Mouse (Mus musculus) gastrocnemius, adult 8-10 months (tissue): ENCODE results near the gene Nlgn3. TPM values are rescaled to one million over a fixed set of nuclear protein-coding genes. Genes with fewer than 3 reads are reported as not detected.

Source experiments
- DNase-seq, 2 experiments: peaks; one replicate each; pipeline ENCODE4 v3.0.0; 2022; ENCODE audit warnings: low spot score in 2 of 2
- total RNA-seq, 4 experiments: library from RNA; stranded (reverse); gene quantifications; 2 replicates each; pipeline ENCODE4 v1.2.4; 2022

Nlgn3 gene
- total RNA-seq: under 1 TPM in 2 of 4 experiments, not detected in 2; 0.03 to 0.18 TPM

DNA sequence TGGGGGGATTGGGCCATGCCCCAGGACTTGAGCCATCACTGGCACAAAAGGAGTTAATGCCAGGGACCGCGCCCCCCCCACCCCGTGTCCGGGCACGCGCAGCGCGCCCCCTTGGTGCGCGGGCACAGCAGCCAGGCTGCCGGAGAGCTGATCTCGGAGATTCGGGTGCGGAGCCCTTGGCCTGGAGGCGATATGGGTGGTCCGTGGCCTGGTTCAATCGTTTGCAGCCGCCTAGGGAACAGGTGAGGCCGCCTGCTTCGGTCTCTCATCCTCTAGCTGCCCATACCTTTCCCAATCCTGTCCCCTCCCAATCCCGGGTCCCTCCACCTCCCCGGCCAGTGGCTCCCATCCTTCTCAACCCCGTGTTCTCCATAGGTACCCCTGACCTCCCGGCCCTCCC is at the start of gene Nlgn3:
TSS of gene Nlgn3 (plus strand) at position 114 of the 400 bp plus-strand sequence.
- DNase-seq: no peak

DNA sequence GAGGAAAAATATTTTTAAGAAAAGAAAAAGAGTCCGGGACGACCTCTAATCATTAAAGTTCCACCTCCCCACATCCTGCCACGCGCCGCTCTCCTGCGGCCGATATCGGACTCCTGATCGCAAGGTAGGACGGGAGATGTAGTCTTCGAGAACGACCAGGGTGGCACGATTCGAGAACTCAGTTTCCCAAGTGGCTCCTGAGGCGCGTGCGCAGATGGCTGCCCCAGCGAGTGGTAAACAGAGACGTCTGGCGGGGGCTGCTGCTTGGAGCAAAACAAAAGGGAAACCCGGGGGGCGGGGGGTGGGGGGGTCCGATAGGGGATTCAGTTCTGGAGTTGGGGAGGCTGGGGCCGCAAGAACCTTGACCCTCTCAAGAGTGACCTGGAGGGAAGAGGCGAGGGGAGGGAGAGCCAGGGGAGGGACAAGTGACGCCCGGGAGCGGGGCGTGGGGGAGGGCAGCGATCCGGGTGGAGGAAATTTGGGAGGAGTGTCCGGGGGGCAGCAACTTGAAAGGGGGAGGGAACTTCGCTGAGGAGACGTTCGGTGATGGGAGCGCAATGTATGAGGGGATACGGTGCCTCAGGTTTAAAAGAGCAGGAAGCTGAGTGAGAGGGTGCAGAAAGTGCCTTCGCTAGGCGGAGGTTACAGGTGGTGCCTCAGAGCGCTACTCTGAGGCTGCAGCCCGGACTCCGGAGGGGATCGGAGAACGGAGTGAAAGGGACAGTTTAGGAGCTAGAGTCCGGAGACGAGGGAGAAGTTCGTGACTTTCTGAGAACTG is 44.8 kb upstream of the Nlgn3 start, which contains the start of gene Foxo4:
TSS of gene Foxo4 (plus strand) at position 577 of the 778 bp plus-strand sequence.
- DNase-seq: peak; percentile 77 to 84

DNA sequence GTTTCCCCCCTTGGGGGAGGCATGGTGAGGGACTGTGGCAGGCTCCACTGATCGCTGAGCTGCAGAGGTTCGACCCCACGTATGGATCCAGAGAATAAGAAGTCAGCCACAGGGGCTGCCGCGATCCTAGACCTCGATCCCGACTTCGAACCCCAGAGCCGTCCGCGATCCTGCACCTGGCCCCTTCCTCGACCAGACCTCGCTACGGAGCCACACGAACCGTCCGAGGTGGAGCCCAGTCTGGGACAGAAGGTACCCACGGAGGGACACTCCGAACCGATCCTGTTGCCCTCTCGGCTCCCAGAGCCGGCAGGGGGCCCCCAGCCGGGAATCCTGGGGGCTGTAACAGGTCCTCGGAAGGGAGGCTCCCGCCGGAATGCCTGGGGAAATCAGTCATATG is 44.2 kb upstream of the Nlgn3 start:
- no peak for DNase-seq

DNA sequence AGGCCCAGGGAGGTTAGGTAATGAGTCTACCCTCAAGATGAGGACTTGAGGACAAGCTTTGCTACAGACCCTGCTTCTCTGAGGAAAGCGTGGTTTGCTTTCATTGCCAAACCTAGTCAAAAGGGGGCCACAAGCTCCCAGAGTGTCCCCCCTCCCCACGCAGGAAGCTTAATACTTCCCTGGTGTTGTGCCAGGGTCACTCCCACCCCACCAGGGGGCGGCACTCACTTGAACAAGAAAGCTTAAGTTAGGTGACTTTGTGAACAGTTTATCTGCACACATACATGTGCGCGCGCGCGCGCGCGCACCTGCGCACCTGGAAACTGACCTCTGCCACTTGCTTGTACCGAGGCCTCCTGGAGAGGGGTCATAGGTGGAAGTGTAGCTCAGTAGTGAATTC is 42.4 kb upstream of the Nlgn3 start:
- DNase-seq: no peak

DNA sequence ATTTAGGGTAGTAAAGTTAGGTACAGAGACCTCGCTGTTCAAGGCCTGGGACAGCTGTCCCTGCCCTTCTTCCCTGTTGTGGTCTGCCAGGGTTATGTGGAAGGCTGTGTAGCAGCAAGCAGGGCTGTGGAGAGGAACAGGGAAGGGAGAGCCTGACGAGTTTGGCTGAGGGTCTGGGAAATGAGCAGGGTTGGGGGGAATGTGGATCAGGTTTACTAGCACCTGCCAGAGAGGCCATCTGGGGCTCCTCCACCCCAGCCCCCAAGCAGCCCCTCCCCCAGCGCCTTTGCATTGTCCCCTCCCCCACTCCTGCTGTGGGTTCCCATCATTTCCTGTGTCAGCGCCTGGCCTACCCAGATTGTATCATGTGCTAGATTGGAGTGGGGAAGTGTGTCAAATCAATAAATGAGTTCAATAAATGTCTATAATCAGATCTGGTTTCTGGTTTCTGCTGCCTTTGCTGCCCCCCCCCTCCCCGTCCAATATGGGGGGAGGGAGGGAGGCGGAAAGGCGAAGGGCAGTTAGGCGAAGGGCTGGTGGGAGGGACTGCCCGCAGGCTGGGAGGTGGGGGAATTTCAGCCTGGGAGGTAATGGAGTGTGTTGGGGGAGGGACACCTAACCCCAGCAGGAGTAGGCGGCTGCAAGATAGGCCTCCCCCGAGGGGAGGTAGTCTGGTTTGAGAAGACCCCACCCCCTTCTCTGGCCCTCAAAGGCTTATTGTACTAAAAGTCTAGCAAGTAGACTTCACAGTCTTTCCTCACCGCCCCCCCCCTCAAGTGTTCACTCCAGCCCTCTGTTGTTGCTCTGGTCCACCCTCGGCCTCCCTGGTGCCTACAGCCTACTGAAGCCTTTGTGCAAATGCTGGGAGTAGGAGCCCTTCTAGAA is 38.3 kb upstream of the Nlgn3 start:
- no peak for DNase-seq

DNA sequence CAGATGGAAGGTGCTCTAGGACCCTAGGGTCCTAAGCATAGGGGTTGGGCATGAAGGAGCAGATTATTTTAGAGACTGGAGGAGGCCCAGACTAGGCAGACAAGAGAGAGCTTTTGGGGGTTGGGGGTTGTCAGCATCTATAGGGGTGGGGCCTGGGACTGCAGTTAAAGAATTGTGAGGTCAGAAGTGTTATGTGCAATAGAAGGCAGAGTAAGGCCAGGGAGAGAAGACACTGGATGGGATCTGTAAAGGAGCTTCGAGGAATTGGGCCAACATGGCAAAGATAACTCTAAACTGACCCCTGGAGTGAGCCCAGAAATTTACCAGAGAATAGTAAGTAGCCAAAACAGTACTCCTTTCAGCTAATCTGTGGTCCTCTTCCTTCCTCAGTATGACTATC is 35.1 kb upstream of the Nlgn3 start, which contains the start of gene Gm614:
TSS of gene Gm614 (minus strand) at position 101 of the 400 bp plus-strand sequence.
- no peak for DNase-seq

DNA sequence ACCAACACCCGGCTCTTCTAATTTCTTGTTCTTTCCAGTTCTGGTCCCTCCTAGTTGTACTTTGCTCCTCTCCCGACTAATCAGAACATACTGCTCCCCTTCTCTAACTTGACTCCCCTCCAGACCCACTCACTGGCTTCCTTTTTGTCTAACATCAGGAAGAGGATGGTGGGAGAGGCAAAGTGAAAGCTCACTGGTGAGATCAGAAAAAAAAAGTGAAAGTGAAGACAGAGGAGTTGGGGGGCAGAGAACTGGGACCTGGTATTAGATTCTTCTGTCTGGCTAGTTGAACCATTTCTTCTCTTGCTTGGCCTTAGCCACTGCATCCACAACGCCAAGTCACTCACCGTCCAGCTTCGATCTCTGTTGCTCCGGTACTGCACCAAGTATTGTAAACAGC is 32.3 kb upstream of the Nlgn3 start:
- DNase-seq: no peak

DNA sequence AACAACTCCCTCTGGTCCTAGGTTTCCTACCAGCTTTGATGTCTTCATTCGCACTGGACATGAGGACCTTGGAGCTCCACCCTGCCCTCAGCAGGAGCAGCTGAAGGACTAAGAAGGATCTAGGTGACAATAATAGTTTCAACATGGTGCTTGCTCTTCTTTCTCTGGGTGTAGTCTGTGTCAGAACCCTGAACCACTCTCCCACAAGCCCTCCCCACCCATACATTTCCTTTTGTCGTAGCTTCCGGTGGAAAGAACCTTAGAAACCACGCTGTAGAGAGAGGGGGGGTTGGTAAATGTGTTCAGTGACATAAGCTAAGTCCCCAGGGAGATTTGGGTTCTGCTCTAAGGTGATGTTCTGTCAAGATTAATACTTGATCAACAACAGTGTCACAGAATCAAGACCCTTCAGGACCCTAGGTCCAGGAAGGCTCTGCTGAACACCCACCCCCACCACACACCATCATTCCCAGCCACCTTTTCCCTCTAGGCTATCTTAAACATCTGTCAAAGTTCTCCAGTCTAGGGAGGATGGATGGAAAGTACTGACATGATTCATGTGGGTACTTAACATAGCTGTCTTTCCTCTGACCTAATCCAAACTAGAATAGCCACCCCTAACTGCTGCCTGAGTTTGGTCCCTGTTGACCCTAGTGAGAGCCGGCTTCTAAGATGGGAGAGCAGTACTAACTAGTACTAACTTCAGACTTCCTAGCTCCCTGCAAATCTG is 30.8 kb upstream of the Nlgn3 start, which contains the start of gene Il2rg:
TSS of gene Il2rg (minus strand) at position 231 of the 730 bp plus-strand sequence.
- DNase-seq: no peak

DNA sequence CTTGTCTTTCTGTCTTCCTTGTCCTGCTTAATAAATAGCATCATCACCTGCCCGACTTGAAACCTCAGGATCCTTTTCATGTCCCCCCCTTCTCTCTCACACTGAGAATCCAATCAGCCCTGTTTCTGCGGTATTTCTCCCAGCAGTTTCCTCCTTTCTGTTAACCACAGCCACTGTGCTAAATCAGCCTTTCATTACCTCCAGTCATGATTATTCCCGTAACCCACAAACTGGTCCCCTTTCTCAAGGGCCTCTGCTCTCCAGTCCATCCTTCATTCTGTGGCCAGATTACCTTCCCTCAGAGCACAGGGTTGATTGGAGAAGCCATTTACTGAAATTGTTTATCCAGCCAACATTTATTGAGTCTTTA is 30.2 kb upstream of the Nlgn3 start, which contains the start of gene Gm20489:
TSS of gene Gm20489 (minus strand) at position 269 of the 370 bp plus-strand sequence.
- no peak for DNase-seq

DNA sequence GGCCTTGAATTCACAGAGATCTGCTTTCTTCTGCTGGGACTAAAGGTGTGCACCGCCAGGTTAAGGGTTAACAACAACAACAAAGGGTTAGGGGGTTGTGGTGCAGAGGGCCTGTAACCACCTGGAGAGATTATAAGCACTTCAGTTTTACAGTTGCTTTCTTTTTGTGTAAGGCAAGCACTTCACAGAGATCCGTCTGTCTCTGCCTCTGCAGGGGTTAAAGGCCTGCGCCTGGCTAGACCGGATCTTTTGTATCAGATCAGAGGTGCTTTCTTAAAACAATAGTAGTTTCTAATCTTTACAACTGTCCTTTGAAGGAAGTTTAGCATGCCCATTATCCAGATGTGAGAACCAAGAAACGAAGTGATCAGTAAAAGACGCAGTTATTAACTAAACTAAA is 25.6 kb upstream of the Nlgn3 start:
- DNase-seq: no peak

DNA sequence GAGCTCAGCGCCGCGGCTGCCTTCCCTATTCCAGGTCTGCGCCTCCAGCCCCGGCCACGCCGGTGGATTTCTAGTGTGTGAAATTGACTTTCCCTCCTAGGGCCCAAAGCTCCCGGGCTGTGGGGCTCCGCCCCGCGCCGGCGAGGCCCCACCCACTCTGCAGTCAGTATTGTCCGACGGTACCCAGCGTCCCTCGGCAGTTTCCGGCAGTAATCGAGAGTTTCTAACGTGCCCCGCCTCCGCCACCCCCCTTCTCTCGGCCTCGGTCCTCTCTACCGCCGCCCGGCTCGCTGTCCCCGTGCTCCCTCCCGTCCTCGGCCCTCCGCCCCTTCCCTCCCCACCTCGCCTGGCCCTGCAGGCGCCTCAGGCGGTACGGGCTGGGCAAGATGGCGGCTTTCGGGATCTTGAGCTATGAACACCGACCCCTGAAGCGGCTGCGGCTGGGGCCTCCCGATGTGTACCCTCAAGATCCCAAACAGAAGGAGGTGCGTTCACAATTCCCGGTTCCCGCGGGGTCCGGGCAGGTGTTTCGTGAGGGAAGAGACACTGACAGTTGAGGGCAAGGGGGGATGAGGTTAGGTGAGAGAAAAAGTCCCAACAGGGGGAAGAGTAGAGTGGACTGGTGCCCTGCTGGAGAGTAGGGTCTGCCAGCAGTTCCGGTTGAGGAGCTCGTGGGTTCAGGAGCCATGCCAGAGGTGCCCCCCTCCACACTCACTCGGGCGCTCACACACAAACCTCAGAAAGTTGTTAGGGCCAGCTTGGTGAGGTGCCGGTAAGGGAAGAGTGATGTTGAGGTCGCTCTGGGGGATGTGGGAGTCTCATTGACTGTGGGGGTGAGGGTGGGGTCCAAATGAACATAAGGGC is 24.9 kb upstream of the Nlgn3 start, which contains the start of gene Med12:
TSS of gene Med12 (plus strand) at position 156 of the 864 bp plus-strand sequence.
- DNase-seq: peak; percentile 84 to 89

DNA sequence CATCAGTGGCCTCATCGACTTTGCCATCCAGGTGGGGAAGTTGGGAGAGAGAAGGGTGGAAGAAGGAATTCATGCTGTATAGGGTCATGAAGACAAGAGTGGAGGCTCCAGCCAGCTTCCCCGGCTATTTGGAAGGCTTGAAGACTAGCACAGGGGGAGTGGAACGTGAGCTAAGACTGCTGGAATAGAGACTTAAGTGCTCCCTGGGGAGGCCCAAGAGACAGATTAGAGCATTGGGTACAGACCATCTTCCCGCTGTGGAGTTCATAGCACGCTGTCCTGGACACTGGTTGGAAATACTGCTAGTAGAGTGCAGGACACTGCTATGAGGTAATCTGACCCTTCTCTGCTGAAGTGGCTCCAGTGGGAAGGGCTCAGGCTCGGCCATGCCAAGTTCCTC is 16.2 kb upstream of the Nlgn3 start:
- DNase-seq: no peak

DNA sequence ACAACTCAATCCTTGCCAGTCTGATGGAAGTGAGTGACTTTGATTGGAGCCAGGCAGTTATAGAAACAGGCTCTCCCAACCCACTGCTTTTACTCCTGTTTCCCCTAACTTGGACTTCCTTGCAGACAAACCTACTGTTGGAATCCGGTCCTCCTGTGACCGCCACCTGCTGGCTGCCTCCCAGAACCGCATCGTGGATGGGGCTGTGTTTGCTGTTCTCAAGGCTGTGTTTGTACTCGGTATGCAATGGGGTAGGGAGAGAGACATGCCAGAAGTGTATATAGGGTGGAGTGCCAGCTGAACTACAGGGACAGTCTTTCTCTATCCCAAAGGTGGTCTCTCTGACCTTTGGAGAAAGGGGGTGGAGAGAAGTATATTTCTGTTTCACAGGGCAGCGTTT is 13.4 kb upstream of the Nlgn3 start:
- no peak for DNase-seq

DNA sequence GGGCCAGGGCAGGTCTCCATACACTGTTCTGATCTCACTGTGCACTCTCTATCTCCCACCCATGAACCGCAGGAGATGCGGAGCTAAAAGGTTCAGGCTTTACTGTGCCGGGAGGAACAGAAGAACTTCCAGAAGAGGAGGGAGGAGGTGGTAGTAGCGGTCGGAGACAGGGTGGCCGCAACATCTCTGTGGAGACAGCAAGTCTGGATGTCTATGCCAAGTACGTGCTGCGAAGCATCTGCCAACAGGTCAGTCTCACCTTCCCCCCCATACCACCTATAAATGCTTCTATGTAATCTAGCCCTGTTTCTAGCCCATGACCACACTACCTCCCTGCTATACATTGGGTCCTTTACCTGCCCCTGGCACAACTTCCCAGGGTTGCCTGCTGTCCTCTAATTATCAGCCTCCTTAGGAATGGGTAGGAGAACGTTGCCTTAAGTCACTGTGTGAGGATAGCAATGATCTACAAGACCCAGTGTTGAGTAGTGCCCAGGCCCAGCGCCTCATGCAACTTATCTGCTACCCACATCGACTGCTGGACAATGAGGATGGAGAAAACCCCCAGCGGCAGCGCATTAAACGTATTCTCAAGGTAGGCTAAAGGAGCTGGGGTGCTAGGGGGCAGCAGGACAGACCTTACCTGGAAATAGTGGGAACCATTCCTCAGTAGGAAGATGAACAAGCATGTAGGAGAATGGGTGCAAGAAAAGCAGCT is 12.9 kb upstream of the Nlgn3 start:
- DNase-seq: no peak

DNA sequence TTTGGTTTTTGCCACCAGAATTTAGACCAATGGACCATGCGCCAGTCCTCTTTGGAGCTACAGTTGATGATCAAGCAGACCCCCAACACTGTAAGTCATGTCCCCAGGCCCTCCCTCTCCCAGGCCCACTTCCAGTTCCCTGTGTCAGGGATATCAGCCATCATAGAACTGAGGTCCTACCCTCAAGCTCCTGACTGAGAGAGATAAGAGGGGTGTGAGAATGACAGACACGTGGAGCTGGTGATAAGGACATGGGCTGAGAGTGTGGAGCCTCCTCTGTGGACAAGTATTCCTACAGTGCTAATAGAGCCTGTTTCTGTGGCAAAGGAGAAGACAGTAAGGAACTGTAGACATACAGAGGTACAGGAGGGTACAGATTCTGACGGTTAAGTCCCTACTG is 11.4 kb upstream of the Nlgn3 start:
- no peak for DNase-seq

DNA sequence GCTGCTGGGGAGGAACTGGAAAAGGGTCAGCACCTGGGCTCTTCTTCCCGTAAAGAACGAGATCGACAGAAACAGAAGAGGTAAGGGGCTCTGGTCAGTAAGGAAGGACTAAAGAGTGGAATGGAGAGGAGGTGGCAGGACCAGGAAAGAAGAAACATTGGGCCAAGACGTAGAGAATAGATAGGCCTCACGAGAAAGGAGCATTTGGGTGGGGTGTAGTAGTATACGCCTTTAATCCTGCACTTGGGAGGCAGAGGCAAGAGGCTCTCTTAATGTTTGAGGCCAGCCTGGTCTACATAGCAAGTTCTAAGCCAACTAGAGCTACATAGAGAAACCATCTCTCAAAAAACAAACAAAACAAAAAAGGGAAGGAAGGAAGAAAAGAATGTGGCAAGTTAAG is 10.5 kb upstream of the Nlgn3 start:
- DNase-seq: no peak

DNA sequence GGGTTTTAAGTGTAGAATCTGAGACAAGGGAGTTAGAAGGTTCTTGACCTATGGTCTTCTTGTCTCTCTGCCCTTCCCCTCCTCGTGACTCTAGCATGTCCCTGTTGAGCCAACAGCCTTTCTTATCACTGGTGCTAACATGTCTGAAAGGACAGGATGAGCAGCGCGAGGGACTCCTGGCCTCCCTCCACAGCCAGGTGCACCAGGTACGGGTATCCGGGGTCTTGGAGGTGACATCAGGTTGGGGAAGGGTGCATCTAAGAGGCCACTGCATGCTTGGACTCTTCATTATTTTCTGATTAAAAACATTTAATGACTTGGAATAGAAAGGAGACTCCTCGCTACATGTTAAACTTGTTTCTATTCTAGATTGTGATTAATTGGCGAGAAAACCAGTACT is 9.9 kb upstream of the Nlgn3 start:
- DNase-seq: no peak

DNA sequence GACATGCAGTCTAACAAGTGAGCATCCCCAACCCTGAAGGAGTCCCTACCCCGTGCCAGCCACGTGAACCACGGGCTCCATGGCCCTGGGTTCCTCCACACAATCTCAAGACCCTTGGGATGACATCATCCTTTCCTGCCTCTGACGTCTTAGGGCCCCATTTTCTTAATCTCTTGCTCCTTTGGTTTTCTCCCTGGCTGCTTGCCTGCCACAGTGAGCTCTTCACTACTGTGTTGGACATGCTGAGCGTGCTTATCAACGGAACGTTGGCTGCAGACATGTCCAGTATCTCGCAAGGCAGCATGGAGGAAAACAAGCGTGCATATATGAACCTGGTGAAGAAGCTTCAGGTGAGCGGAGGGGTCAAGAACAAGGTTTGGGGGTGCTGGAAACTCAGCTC is 8.9 kb upstream of the Nlgn3 start:
- no peak for DNase-seq

DNA sequence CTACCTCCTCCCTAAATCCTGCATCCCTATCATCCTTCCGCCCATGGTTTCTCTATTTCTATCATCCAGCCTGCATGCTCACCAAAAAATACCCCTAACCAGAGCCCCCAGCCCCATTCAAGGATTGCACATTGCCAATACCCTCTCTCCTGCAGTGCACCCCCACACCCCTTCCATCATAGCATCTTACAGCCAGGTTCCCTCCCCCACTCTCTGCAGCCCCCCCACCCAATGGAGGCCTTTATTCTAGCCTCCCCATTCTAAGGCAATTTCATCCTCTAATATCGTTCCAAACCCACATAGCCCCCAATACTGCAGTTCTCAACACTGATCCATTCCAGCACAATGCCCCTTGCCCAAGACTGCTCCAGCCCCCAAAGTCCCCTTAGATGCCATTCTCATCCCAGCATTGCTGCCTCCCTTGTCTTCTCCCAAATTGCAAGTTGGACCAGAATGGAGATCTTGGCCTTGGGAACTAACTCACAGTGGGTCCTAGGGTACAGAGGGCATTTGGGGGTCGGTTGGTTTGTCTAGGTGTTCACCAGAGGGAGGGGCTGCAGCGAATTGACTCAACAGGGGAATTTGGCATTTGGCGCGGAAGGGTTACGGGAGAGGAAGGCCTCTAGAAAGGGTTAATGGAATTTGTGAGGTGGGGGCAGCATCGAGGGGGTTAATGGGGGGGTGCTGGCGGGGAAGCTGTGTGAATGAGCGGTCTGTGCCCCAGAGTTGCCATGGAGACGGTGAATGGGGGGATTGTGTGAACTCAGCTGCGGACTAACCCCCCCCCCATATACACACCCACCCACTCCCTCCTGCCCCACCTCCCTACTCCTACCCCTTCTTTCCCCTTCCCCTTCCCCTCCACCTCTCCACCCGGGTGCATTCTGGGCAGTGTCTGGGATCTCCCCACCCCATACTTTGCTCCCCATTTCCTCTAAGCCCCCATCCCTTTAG is 782 bp downstream of the Nlgn3 start:
- no peak for DNase-seq
